Mouse (Mus musculus) kidney, adult 2 months (tissue): ENCODE data around the gene Rhbdd2. TPM values are rescaled to one million over a fixed set of nuclear protein-coding genes. Genes with fewer than 3 reads are reported as not detected.
"Not testable (repeated sequence)": the region's sequence is repeated elsewhere in the genome, so short reads cannot be mapped to it uniquely, and the experiment has no call there.

ENCODE experiments used
- DNase-seq: peaks from one replicate; pipeline ENCODE4 v3.0.0; 2021
- H3K27ac ChIP-seq: fragments of 200-500 bp; 2 replicates; pipeline ENCODE4 v1.5.1; 2012; ENCODE audit warnings: low read depth, low read length, control low read depth, inconsistent platforms; ENCODE audit not compliant: insufficient read depth
- H3K27me3 ChIP-seq: fragments of 200-500 bp; replicated peaks from 2 replicates; pipeline ENCODE4 v1.6.1; 2012; ENCODE audit warnings: mild to moderate bottlenecking, moderate library complexity, low read length, inconsistent platforms; ENCODE audit not compliant: control insufficient read depth, insufficient read depth
- H3K36me3 ChIP-seq: fragments of 200-500 bp; 2 replicates; pipeline ENCODE4 v1.6.1; 2012; ENCODE audit warnings: mild to moderate bottlenecking, moderate library complexity, low read length, inconsistent platforms; ENCODE audit not compliant: control insufficient read depth, insufficient read depth
- H3K4me1 ChIP-seq: fragments of 200-500 bp; 2 replicates; pipeline ENCODE4 v1.6.1; 2011; ENCODE audit warnings: low read length; ENCODE audit not compliant: control insufficient read depth, insufficient read depth
- H3K4me3 ChIP-seq: fragments of 200-500 bp; 2 replicates; pipeline ENCODE4 v1.5.1; 2011; ENCODE audit warnings: mild to moderate bottlenecking, low read depth, low read length, control low read depth; ENCODE audit not compliant: insufficient read depth
- CTCF ChIP-seq: fragments of 200-500 bp; conservative IDR thresholded peaks from 2 replicates; pipeline ENCODE4 v1.5.1; 2011; ENCODE audit warnings: low read depth, mild to moderate bottlenecking, control low read depth, low read length, moderate library complexity, mixed read lengths; ENCODE audit not compliant: insufficient read depth, insufficient read length
- POLR2A ChIP-seq: fragments of 200-500 bp; IDR thresholded peaks from one replicate; pipeline ENCODE4 v1.6.1; 2011; ENCODE audit warnings: low read depth, low read length, control low read depth
- WGBS: fragments of 180-500 bp; shearing (Covaris S2); methylation state at CpG from one replicate; pipeline ENCODE4 v1.1.7; 2018; 5-methylcytosine and 5-hydroxymethylcytosine counted together
- polyA plus RNA-seq: library from polyadenylated mRNA; depleted of rRNA; stranded (reverse); fragments of >200 nt; gene quantifications from 2 replicates; pipeline ENCODE4 v1.2.3, GENCODE M21; 2012

The Rhbdd2 gene
- polyA plus RNA-seq, 1 experiment, result 50.9 TPM

DNA sequence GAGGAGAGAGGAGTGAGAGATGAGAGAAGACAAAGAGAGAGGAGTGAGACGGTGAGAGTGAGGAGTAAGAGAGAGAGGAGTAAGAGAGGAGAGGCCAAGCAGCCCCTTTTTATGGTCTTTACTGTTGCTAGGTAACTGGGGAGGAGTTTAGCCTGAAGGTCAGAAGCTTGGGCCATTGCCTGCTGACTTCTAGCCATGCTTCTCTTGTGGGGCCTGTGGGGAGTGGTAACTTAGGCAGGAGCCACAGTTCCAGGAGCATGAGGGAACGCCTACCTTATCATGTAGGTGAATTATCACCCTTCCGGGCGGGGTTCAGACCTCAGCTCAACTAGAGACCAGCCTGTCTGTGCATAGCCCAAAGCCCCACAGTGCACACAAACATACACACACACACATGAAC lies 22.6 kb upstream of the Rhbdd2 start:
- 61% methylated on average over 4 of the region's 4 CpGs for WGBS
- no peaks in the 10 kb centered on the region for H3K27me3 ChIP-seq
- no peaks in the 10 kb centered on the region for H3K36me3 ChIP-seq
- TF ChIP-seq POLR2A (no peak), CTCF (no peak)
- no peak for DNase-seq
- no peaks in the 10 kb centered on the region for H3K4me1 ChIP-seq
- H3K4me3 ChIP-seq, result no peak overlapping the region
- no peak overlapping the region for H3K27ac ChIP-seq

GRCm38 (mm10) chr5:135619741-135620140 lies 12.7 kb upstream of the Rhbdd2 start:
- not testable (repeated sequence) for H3K27me3 ChIP-seq, DNase-seq, H3K4me1 ChIP-seq, H3K36me3 ChIP-seq, H3K4me3 ChIP-seq, H3K27ac ChIP-seq
- 85% methylated on average over 10 of the region's 10 CpGs for WGBS

- Histone ChIP-seq H3K4me3 (no peak overlapping the region), H3K4me1 (no peaks in the 10 kb centered on the region), H3K36me3 (no peaks in the 10 kb centered on the region), H3K27me3 (no peaks in the 10 kb centered on the region), H3K27ac (no peak overlapping the region)
- 86% methylated on average over 9 of the region's 9 CpGs for WGBS
- no peak for TF ChIP-seq CTCF
- no peak for TF ChIP-seq POLR2A
- DNase-seq, result no peak
Measured at GRCm38 (mm10) chr5:135620526-135620925, 11.9 kb upstream of the Rhbdd2 start.

DNA sequence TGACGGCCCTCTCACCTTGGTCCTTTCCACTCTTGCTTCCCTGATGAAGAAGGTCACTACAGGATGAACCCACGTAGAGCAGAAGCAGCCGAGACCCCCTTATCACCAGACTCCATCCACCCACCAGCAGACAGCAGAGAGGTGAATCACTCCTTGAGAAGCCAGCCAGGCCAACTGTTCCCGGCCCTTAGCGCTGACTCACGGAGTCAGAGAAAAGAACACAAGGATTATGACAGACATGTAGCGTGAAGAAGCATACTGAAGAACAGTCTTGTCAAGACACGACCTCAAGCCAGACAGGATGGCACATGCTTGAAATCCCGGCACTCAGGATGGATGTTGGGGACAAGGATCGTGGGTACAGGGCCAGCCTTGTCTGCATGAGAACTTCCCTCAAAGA lies 10.7 kb upstream of the Rhbdd2 start:
- TF ChIP-seq CTCF (no peak), POLR2A (no peak)
- 85% methylated on average over 10 of the region's 10 CpGs for WGBS
- H3K36me3 ChIP-seq, result no peaks in the 10 kb centered on the region
- H3K27me3 ChIP-seq, result no peaks in the 10 kb centered on the region
- no peaks in the 10 kb centered on the region for H3K4me1 ChIP-seq
- no peak overlapping the region for H3K4me3 ChIP-seq
- no peak overlapping the region for H3K27ac ChIP-seq
- no peak for DNase-seq

- Histone ChIP-seq H3K27ac (no peak overlapping the region), H3K27me3 (no peaks in the 10 kb centered on the region), H3K4me1 (no peaks in the 10 kb centered on the region), H3K4me3 (no peak overlapping the region), H3K36me3 (no peaks in the 10 kb centered on the region)
- 71% methylated on average over 18 of the region's 18 CpGs for WGBS
- no peak for DNase-seq
- TF ChIP-seq CTCF, result no peak
- no peak for TF ChIP-seq POLR2A
Measured at GRCm38 (mm10) chr5:135623006-135623563, 9.3 kb upstream of the Rhbdd2 start.

GRCm38 (mm10) chr5:135628916-135629315 lies 3.5 kb upstream of the Rhbdd2 start:
- peaks cover 2% of the 10 kb centered on the region; the same call in 1 of the 2 replicates for H3K4me1 ChIP-seq
- no peaks in the 10 kb centered on the region for H3K36me3 ChIP-seq
- no peak for DNase-seq
- TF ChIP-seq CTCF, result no peak
- TF ChIP-seq POLR2A, result no peak
- no peak overlapping the region for H3K27ac ChIP-seq
- H3K4me3 ChIP-seq, result no peak overlapping the region
- 39% methylated on average over 10 of the region's 10 CpGs for WGBS
- no peaks in the 10 kb centered on the region for H3K27me3 ChIP-seq

DNA sequence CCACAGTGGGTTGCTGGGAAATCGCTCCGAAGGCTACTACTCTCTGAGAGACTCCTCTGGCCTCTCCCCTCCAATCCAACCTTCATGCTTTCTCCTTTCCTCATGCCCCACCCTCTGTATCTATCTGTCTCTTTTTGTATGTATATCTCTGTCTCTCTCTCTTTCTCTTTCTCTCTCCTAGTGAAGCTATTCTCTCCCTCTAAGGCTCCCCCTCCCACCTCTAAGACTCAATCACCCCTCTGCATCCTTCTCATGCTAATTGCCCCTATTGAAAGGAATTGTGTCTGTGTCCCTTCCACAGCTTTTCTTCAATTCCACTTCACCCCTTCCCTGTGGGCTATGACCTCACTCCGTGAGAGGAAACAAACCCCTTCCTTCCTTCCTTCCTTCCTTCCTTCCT lies 3.0 kb upstream of the Rhbdd2 start:
- TF ChIP-seq CTCF (no peak), POLR2A (no peak)
- WGBS, result 80% methylated on average over 3 of the region's 3 CpGs

GRCm38 (mm10) chr5:135630598-135630997 lies 1.8 kb upstream of the Rhbdd2 start:
- H3K4me1 ChIP-seq, result peaks cover 2% of the 10 kb centered on the region; the same call in 1 of the 2 replicates
- H3K27me3 ChIP-seq, result no peaks in the 10 kb centered on the region
- no peak; the same call in 1 of the 2 replicates for TF ChIP-seq CTCF
- TF ChIP-seq POLR2A, result no peak
- peak; percentile 74 for DNase-seq
- 0 out of 2 replicates have a peak, but pooled peaks cover 2% of the 10 kb centered on the region for H3K36me3 ChIP-seq
- no peak overlapping the region for H3K27ac ChIP-seq
- no peak overlapping the region for H3K4me3 ChIP-seq
- WGBS, result 13% methylated on average over 3 of the region's 3 CpGs

More for the DNA sequence above, 3.0 kb upstream of the Rhbdd2 start:
- DNase-seq, result no peak
- Histone ChIP-seq H3K36me3 (no peaks in the 10 kb centered on the region), H3K4me1 (peaks cover 2% of the 10 kb centered on the region; the same call in 1 of the 2 replicates), H3K4me3 (no peak overlapping the region), H3K27ac (no peak overlapping the region), H3K27me3 (no peaks in the 10 kb centered on the region)
